Mouse (Mus musculus) inflammation-experienced regulatory T-cells, adult 16 weeks (primary cell): Measurements from ENCODE around the gene Olfr532. TPM values are rescaled to one million over a fixed set of nuclear protein-coding genes. Genes with fewer than 3 reads are reported as not detected.

Experiments
- polyA plus RNA-seq: library from polyadenylated mRNA; unstranded; fragments of 100-300 nt; shearing (Covaris generic); gene quantifications from one replicate; pipeline ENCODE4 v1.2.1, GENCODE M21; 2017

Olfr532 gene
- polyA plus RNA-seq: not detected

DNA sequence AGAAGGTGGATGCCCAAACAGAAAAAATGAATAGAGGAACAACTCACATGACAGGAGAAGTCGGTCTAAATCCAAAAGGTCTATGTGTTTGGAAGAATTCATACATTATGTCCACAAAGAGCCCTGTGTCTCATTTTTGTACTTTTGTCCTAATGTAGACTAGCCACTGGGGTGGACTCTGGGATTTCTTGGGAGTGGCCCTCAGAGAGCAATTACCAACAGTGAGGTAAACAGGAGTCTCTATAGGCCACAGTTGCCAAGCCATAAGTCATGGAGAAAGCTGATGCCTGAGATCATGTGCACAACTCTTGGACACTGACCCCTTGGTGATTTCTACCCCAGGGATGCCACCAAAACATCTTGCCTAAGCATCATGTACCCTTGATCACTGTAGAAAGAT, at the start of gene Olfr532:
Gene Olfr532 (minus strand): TSS at position 101 of the 400 bp plus-strand sequence.

DNA sequence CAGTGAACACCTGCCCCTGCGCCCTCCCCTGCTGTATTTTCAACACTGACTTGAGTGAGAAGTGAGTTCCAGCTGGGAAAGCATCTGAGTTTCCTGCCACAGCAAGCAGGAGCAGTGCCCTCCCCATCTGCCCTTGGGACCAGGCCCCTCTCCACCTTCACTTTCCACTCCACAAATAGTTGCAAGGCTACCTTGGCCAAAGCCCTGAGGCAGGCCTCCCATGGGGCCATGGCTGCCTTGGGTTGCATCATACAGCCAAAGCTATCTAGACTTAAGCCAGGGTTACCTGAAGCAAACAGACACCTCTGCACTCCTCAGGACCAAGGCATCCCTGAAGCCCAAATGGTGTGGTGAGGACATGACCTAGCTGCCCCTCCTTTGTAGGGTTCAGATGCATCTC, 41.6 kb upstream of the Olfr532 start, which contains the start of gene Olfr533:
Gene Olfr533 (plus strand): TSS at position 301 of the 400 bp plus-strand sequence.

DNA sequence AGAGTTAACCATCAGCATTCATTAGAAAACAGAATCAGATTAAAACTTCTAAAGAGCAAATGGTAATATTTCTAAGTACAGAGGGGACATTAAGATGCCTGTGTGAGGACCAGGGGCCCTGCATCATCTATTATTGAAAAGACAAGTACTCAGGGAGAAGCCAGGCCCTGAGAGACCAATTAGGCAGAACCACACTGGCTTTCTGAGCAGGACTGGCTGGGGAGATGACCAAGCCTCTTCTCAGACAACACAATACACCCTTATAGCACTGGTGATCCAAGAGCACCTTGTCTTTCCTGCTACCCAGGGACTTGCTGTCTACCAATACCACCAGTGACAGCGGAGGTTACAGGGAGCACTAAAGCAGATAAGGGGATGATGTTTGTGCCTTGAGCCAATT, 18.6 kb downstream of the Olfr532 start, which contains the start of gene Olfr531:
Gene Olfr531 (minus strand): TSS at position 101 of the 400 bp plus-strand sequence.

DNA sequence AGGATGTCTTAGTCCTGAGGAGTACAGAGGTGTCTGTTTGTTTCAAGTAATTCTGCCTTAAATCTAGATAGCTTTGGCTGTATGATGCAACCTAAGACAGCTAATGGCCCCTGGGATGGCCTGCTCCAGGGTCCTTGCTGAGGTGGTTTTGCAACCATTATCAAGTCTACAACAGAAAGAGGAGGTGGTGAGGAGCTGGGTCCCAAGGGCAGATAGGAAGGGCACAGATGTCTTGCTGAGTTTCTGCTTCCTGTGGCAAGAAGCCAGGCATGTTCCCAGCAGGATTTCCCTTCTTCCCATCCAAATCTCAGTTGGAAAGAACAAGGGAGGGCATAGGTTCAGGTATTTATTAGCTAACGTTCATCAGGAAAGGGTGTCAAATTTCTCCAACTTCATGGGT, 45.2 kb downstream of the Olfr532 start, which contains the start of gene Olfr530:
Gene Olfr530 (minus strand): TSS at position 101 of the 400 bp plus-strand sequence.

Other genes with a start within 250 kb of the Olfr532 start
- not detected for gene Olfr523, start 248.4 kb downstream of the Olfr532 start, polyA plus RNA-seq
- gene Olfr524, start 215.7 kb downstream of the Olfr532 start, polyA plus RNA-seq: not detected
- gene Cd163l1, start 203.4 kb downstream of the Olfr532 start, polyA plus RNA-seq: 0.12 TPM
- 0.49 TPM for gene 5830411N06Rik, start 174.4 kb downstream of the Olfr532 start, polyA plus RNA-seq
- gene Olfr525, start 100.8 kb downstream of the Olfr532 start, polyA plus RNA-seq: 0.06 TPM
- not detected for gene Olfr527, start 87.6 kb downstream of the Olfr532 start, polyA plus RNA-seq
- 0.20 TPM for gene Olfr60, start 60.0 kb downstream of the Olfr532 start, polyA plus RNA-seq
- gene Olfr530, start 45.3 kb downstream of the Olfr532 start, polyA plus RNA-seq: 0.20 TPM
- not detected for gene Olfr531, start 18.7 kb downstream of the Olfr532 start, polyA plus RNA-seq
- gene Olfr533, start 41.7 kb upstream of the Olfr532 start, polyA plus RNA-seq: not detected
- gene Olfr535, start 62.6 kb upstream of the Olfr532 start, polyA plus RNA-seq: not detected
- not detected for gene Olfr536, start 85.8 kb upstream of the Olfr532 start, polyA plus RNA-seq
- gene Olfr538, start 146.2 kb upstream of the Olfr532 start, polyA plus RNA-seq: not detected
- gene Olfr46, start 179.6 kb upstream of the Olfr532 start, polyA plus RNA-seq: not detected
- not detected for gene Olfr61, start 207.3 kb upstream of the Olfr532 start, polyA plus RNA-seq
- gene Olfr53, start 224.8 kb upstream of the Olfr532 start, polyA plus RNA-seq: not detected
- gene Olfr539, start 238.3 kb upstream of the Olfr532 start, polyA plus RNA-seq: 0.02 TPM